Mouse (Mus musculus) ovary, postnatal 36 days (tissue): ENCODE results near the gene Adgrv1.
"Not testable (repeated sequence)": the region's sequence is repeated elsewhere in the genome, so short reads cannot be mapped to it uniquely, and the experiment has no call there.

ENCODE experiments used
- DNase-seq: peaks from one replicate; pipeline ENCODE4 v3.0.0; 2022; ENCODE audit warnings: low spot score, mixed read lengths

The Adgrv1 gene

DNA sequence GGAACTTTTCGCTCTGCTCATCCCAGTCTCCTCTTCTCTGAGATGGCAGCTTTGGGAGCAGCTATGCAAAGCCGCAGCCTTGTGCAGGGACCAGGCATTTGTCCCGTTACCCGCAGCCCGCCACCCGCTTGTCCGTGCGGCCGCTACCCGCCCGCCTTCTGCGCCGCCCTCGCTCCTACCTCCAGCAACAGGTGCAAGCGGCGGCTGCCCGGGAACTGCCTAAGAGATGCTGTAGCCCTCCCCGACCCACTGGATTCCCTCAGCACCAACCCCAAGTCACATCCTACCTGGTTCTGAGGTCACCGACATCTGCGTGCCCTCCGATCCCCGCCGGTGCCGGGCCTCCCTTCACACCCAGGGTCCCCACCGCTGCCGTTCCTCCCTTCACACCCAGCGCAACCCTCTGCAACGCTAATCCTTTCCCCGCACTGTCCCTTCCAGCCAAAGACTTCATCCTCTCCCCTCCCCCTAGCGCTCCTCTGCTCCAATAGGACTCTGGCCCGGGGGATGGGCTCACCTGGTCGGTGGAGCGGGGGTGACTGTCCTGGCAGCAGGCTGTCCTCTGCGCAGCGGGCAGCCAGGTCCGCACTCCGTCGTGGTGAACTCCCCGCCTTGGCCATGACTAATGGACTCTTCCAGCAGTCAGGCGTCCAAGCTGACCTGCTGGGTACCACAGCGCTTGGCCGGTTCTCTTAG is at the start of gene Adgrv1:
TSS of gene Adgrv1 (minus strand) at position 435 of the 696 bp plus-strand sequence.
- peak; percentile 82 for DNase-seq

DNA sequence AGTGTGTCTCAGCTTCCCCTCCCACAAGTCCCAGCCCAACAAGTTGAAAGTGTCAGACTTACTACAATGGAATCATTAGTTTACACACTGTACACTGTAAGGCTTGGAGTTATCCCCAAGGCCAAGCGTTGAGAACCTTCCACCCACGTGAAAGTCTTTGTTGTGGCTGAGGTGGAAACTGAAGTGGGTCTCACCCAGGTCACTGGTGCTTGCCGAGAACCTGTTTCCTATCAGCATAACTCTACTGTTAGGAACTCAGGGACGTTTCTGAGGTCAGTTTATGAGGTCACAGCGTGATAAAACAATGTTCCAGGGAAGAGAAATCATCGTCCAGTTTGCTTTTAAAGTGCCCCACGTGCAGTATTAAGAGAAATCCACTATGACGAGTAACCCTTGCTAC is 42.4 kb upstream of the Adgrv1 start:
- peak; percentile 8 for DNase-seq

DNA sequence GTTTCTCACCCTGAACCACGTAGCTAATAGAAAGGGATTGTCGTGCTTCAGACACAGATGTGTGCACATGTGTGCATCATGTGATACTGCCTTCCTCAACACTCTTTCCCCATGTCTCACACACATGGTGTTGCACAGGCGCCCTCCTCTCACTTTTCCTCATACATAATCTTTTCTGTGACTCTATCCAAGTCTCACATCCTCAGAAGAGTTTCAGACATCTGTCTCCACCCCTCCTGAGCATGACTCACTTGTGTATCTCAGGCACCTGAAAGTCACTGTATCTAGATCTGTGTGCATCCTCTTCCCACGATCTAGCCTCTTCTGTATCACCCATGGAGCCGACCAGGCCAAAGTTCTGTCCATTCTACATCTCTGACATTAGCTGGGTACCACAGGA is 34.8 kb upstream of the Adgrv1 start:
- DNase-seq: no peak

DNA sequence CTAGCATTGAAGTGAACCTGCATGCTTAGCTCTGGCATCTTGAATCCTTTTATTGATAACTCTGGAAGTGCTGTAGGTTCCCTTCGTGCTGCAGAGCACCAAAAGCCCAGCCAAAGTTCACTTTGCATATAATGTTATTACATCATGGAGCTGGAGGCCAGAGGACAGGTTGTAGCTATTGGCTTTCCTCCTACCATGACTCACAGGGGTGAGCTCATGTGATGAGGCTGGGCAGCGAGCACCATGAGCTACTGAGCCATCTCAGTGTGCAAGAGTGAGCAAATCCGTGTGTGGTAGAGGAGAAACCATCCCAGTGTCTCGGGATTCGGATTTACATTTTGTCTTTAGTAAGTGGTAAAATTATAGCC is 31.4 kb upstream of the Adgrv1 start:
- DNase-seq: no peak

DNA sequence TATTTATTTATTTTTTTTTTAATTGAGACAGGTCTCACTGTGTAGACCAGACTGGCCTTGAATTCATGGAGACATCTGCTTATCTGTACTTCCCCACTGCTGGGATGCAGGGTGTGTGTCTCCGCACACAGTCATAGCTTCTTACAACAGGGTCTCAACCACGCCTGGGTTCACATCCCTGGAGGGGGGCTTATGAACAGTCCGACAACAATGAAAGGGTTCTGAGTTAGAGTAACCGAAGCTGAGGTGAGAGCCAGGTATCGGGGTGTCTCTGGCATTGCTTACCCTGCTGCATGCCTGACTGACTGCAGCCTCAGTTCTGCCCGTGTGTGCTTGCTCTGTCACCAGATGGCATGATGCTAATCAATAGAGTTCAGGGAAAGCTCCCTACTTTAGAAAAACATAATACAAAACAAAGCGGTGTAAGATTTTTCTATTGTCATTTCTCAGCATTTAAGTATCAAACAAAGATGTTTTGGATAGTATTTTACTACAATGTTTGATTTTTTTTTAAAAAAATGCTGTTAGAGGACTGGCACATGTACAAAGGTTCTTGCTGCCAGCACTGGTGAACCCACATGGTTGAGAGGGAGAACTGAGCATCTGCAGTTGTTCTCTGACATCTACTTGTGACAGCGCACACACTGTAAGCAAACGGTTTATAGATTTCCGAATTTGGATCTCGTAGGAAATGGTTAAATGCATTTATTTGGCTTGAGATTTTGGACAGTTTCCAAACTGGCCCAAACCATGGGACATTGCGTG is 30.8 kb upstream of the Adgrv1 start:
- DNase-seq: no peak

DNA sequence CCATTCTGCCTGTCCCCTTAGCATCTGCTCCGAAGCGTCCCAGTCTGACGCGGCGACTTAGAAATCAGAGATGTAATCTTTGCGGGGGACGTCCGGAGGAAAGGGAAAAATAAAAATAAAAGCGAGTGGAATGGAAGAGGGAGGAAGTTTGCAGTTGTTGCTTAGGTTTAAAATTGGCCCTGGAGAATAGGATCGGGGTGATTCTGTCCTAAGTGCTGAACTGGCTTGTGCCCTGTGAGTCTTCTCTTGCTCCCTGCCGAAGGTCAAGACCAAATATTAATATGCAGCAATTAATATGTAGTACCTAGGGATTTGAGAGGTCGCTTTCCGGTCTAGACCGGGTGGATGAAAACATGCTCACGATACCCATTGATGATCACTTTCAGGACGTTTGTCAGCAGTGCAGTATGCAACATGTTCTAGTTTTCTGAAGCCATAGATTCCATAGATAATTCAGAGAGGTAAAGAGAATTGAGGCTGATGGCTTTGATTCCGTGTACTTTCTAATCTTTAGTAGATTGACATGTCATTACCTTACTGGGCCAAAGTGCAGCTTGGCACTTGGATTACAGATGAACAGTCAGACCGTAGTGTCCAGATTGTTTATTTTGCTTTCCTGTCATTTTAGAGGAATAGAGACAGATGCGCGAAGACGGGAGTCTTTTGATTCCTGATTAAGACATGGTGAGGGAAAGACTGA is 25.2 kb upstream of the Adgrv1 start:
- no peak for DNase-seq

DNA sequence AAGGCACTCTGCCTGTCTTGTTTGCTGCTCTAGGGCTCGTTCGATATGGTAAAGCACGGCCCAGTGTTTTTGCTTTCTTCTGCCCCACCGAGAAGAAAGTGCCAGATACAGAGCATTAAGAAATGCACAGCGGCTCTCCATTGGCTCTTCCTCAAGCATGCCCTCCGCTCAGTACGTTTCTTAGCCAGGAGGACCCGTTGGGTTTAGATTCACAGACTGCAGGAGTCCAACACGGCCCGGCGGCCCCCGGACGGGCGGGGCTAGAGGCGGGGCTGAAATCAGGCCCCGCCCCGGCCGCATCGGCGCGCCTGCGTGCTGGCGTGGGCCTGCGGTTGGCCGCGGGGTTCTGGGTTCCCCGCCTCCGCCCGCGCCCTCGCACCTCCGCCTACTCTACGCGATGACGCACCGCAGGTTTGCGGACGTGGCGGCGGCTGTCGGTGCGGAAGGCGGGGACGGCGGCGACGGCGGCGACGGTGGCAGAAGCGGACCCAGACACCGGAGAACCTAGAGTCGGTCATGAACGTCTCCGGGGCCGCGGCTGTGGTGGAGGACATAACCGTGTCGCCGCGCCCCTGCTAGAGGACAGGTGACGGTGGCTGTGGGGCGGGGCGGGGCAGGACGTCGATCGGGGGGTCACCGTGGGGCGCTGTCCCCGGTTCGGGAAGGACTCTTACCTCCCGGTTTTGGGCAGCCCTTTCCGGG is 24.5 kb upstream of the Adgrv1 start, which contains the start of gene Lysmd3:
TSS of gene Lysmd3 (plus strand) at position 313 of the 702 bp plus-strand sequence.
- peak; percentile 93 for DNase-seq

DNA sequence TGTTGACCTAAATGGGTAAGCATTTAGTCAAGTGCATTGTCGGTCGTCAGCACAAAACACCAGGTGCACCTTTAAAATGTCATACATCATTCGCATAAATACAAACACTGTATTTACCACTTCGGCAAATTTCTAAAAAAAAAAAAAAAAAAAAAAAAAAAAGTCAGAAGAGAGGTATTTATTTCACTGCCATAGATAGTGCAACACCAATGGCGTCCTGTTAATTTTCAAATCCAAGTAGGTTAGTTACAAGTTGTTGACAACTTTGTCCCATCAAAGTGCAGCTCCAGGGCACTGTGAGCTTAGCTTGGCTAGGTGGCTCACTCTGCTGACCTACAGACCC is 24.0 kb upstream of the Adgrv1 start:
- no peak for DNase-seq

DNA sequence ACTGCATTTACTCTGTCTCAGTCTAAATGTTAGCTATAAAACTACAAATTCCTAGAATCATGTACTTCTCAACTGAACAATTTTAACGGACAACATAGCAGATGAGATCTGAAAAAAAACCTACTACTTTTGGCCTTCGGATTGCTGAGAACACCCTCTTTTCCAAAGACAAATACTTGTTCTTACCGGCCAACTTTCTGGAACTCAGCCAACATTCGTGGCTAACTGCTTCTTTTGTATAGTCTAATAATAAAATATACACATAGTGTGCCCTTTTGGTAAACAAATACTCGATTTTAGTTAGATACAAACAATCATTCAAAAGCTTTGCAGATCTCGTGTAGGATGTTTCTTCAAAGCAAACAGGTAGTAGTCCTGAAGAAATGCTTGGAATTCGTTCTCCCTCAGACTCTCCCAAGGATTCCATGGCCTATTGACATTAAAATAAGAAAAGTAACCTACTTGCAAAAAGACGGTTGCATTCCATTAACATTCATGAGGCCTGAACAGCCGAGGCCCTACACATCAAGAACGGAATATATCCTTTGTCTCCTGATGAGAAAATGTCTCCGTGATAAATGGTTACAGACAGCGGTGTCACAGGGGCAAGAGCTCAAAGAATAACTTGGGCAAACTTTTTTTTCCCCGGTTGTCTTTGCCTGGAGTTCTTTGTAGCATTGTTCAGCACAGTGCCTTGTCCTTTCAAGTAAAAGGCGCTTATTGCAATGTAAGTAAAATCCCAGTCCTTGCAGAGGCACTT is 23.3 kb upstream of the Adgrv1 start:
- no peak for DNase-seq

DNA sequence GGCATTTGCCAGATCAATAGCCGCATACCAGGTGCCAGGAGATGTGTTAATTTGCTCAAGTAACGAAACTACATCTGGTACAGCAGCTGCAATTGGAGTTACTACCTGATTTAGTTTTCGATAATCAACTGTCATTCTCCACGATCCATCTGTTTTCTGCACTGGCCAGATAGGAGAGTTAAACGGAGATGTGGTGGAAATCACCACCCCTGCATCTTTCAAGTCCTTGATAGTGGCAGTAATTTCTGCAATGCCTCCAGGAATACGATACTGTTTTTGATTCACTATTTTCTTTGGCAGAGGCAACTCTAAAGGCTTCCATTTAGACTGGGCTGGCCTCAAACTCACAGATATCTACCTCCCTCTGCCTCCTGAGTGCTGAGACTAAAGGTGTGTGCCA is 17.4 kb upstream of the Adgrv1 start:
- not testable (repeated sequence) for DNase-seq

DNA sequence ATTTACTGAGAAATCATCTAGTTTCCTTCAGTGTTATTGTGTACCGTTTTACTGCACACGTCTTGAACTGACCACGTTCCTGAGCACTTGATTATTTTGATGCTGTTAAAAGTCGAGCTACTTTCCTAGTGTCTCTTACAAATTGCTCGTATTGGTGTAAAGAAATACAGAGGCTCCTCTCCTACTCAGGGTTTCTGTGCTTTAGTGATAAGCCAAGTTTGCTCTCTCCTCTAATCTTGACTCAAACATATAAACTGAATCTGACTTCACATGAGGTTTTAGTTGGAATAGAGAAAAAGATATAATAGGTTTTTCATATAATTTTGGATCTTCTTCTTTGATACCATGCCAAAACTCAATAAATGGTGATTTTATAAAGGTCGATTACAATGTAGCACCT is 13.4 kb upstream of the Adgrv1 start:
- DNase-seq: no peak

DNA sequence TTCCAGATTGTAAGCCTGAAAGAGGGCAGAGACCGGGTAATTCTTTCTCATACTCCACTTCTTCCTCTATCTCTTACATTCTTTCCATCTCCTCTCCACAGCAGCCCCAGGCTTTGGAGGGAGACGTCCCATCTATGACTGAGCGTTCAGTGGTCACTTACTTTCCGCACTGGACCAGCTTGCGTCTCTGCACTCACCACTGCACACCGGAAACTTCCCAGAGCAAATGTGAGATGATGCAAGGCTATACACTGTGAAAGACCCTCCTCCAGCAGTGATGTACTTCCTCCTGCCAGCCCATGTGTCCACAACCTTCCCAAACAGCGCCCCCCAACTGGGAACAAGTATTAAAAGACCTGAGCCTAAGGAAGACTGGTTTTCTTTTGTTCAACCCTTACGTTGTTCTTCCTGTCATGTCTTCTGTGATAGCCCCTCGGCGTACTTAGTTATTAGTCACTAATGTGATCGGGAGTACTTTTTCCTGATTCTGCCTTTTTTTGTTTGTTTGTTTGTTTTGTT is 11.2 kb upstream of the Adgrv1 start:
- DNase-seq: no peak

DNA sequence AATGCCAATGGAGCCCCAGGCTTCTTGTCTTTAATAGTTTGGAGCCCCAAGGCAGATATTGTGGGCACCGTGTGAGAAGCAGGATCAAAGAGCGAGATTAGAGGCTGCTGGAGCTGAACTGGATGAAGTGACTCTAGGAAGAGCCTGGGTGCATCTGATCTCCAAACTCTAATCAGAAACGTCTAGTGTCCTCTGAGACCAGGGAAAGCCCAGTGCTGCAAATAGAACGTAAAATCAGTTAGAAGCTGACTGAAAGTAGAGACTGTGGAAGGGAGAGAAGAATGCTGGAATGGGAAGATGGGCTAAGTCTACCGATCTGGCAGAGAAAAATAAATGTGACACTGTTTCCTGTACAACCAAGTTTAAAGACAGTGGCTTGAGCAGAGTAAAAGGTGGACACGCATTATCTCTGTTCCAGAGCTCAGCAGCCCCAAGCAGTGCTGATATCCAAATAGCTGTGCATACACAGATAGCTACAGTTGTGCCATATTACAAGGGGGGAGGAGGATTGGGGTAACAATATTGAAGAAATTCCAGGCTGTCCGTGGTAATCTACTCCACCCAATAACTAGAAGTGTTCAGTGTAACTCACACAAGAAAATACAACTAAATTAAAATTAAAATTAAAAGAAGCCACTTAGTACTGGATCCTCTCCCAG is 9.7 kb upstream of the Adgrv1 start:
- DNase-seq: no peak

DNA sequence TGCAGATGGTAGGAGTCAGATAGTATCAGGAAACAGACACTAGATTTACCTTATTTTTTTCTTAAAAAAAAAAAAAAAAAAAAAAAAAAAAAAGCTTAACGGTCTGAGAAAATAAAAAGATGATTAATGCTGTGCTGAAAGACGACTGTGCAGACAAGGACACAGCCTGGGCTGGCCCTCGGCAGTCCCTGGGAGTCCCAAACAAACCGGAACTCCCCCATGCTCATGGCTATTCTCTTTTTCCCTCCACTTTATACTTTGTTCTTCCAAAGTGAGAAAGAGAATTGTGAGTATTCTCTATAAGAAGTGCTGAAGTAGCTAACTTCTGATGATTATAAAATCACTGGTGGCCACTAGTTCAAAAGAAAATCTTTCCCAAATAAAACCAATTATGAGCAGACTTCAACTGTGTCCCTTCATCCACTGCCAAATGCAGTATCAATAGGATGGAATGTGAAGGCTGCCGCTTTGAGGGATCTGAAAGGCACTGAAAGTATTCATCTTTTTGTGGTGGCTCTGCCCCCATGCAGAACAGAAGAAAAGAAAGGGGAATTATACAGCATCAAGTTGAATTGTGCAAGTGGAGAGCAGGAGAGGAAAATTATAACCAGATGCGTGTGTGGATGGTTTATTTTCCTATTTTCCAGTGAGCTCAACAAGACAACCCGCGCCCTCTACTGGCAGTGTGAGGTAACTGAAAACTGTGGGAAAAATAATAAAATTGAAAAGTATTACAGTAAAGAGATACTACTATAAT is 8.5 kb upstream of the Adgrv1 start:
- peak; percentile 22 for DNase-seq

DNA sequence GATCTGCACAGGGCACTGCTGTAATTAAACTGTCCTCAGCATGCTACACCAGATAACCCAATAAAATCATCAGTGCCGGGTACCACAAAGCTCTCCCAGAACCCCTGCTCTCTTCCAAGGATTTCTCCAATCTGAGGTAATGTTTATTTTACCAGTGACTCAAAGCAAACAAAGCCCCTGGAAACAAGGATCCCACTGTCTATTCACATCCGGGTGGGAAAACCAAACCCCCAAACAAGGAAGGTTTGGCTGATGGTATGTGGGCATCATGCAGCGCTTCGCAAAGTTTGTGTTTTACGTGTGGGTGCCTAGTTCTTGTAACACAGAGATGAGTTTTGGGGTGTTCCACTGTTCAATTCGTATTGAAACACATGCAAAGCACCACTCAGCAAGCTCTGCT is 7.9 kb upstream of the Adgrv1 start:
- DNase-seq: no peak

DNA sequence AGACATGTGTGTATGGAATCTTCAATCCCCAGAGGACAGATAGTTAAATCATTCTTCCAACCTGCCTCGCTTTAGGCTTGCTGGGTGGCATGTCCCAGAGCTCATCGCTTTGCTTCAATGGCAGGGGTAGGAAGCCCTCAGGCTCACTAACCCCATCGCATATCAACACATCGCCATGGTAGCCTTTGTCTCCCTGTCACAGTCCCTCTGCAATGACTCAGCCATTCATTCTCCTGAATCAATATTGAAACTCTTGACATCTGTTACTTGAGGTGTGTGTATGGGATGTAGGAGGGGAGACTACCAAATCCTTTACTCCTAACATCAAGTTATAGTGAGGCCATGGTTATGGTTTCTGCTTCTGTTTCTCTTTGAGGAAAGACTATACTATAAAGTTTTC is 6.7 kb upstream of the Adgrv1 start:
- no peak for DNase-seq

DNA sequence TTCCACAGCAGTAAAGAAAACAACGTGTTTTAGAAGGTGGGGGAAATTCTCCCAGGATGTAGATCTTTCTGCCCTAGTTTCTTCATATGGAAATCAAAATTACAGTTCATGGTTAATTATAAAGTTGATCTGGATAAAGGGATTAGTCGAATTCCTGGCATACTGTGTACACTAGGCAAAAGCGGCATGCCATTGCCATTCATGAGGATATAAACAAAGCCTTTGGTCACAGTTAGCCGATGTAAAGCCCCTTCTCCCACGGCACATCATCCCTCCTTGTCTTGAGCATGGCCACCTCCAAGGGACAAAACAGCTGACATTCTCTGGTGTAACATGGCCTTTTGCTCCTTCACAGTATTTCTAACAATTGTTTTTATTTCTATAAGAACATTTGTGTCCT is 2.4 kb downstream of the Adgrv1 start:
- DNase-seq: no peak

DNA sequence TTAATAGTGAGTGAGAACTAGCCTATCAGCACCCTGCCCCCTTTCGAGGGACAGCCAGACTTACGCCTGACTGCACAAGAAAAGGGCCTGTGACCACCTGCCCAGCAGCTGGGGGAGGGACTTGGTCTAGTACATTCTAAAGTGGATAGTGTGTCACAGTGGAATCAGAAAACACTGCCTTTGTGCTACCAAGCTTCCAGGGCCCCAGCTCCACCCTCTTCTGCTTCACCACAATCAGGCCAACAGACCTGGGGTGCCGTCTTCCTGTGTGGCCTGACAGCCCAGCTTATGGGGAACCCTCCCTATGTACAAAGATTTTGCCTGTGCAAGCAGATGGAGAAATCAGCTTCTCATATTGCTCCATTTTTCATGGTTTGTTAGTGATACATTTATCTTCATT is 3.6 kb downstream of the Adgrv1 start:
- no peak for DNase-seq

DNA sequence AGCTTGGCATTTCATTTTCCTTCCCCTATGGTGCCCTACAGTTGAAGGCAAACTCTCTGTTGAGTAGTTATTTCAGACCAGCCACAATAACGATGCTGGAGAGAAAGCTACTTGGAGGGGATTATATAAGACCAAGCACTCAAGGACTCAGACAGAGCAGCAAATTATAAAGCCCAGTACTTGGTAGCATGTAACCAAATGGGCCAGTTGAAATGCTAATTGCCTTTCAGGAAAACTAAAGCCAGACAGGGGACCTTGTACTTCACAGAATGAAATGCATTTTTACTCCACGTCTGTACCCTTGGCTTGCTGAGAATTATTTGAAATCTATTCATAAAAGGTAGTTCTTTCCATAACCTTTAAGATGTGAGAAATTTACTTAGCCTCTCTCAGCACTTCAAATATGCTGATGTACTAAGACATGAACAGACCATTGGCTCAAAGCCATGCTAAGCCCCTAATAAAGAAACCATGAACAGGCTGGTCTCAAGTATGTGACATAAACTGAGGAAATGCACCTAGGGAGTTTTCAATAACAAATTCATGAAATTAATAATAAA is 4.2 kb downstream of the Adgrv1 start:
- no peak for DNase-seq

DNA sequence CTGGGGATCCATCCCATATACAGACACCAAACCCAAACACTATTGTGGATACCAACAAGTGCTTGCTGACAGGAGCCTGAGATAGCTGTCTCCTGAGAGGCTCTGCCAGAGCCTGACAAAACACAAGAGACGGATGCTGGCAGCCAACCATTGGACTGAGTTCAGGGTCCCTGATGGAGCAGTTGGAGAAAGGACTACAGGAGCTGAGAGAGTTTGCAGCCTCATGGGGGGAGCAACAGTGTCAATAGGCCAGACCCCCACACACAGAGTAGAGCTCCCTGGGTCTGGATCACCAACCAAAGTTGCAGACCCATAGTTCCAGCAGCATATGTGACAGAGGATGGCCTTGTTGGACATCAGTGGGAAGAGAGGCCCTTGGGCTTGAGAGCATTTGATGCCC is 5.1 kb downstream of the Adgrv1 start:
- not testable (repeated sequence) for DNase-seq
